Mouse (Mus musculus) left cerebral cortex, postnatal 25 days (tissue): ENCODE data around the gene Dcp1a. TPM values are rescaled to one million over a fixed set of nuclear protein-coding genes. Genes with fewer than 3 reads are reported as not detected.

Experiments
- DNase-seq, 2 experiments: peaks; one replicate each; pipeline ENCODE4 v3.0.0; 2022; ENCODE audit warnings: low spot score in 2 of 2, mixed read lengths in 1 of 2
- intact Hi-C: fragments of 180-260 bp; cut with DNase I; formaldehyde crosslinking; loops from one replicate; pipeline ENCODE4 v1.15.1; 2025
- total RNA-seq, 2 experiments: library from RNA; stranded (reverse); gene quantifications; 2 replicates each; pipeline ENCODE4 v1.2.3; 2021

The Dcp1a gene
- total RNA-seq: 10 to 100 TPM; 19.5 to 21.5 TPM

- intact Hi-C loops: no loop called here
- peak; percentile 96 to 99 for DNase-seq
These were observed at the start of gene Dcp1a for GRCm38 (mm10) chr14:30479361-30479948. TSS of gene Dcp1a (plus strand) at chr14:30479535.

GRCm38 (mm10) chr14:30429606-30430005 is 49.7 kb upstream of the Dcp1a start:
- intact Hi-C loops: no loop called here
- no peak for DNase-seq

- DNase-seq: no peak
- intact Hi-C loops: no loop called here
These were observed 49.3 kb upstream of the Dcp1a start for GRCm38 (mm10) chr14:30430026-30430425.

GRCm38 (mm10) chr14:30430446-30430845 is 48.9 kb upstream of the Dcp1a start:
- intact Hi-C loops: no loop called here

GRCm38 (mm10) chr14:30435316-30435715 is 44.0 kb upstream of the Dcp1a start:
- intact Hi-C loops: no loop called here
- DNase-seq: no peak

More at GRCm38 (mm10) chr14:30430446-30430845, 48.9 kb upstream of the Dcp1a start:
- no peak for DNase-seq

- DNase-seq: no peak
- intact Hi-C loops: no loop called here
These were observed 39.4 kb upstream of the Dcp1a start for GRCm38 (mm10) chr14:30439915-30440314.

GRCm38 (mm10) chr14:30455801-30456595 is 23.3 kb upstream of the Dcp1a start:
- intact Hi-C loops: loop anchor here (2.0 to 5.0 kb wide), 3 partner anchors 89 to 174 kb away; no protein-coding TSS in a partner anchor
- no peak for DNase-seq

GRCm38 (mm10) chr14:30457436-30457835 is 21.9 kb upstream of the Dcp1a start:
- intact Hi-C loops: loop anchor here (1.0 to 5.0 kb wide), 4 partner anchors 90 to 332 kb away; no protein-coding TSS in a partner anchor
- DNase-seq: peak; percentile 49 to 87

- peak; percentile 36 to 83 for DNase-seq
- intact Hi-C loops: loop anchor here (1.0 to 5.0 kb wide), 4 partner anchors 91 to 333 kb away; no protein-coding TSS in a partner anchor
These were observed 21.4 kb upstream of the Dcp1a start for GRCm38 (mm10) chr14:30457897-30458296.

- intact Hi-C loops: loop anchor here (5.0 kb wide), 2 partner anchors 92 to 177 kb away; no protein-coding TSS in a partner anchor
- no peak for DNase-seq
These were observed 20.5 kb upstream of the Dcp1a start for GRCm38 (mm10) chr14:30458820-30459219.

GRCm38 (mm10) chr14:30459891-30460523 is 19.3 kb upstream of the Dcp1a start:
- intact Hi-C loops: loop anchor here (1.0 to 5.0 kb wide), 3 partner anchors 93 to 323 kb away; no protein-coding TSS in a partner anchor

GRCm38 (mm10) chr14:30463312-30463711 is 16.0 kb upstream of the Dcp1a start:
- intact Hi-C loops: no loop called here
- peak in 1 of 2 experiments; percentile 35 for DNase-seq

More at GRCm38 (mm10) chr14:30459891-30460523, 19.3 kb upstream of the Dcp1a start:
- DNase-seq: peak; percentile 85 to 91

- intact Hi-C loops: no loop called here
- no peak for DNase-seq
These were observed 5.7 kb upstream of the Dcp1a start for GRCm38 (mm10) chr14:30473605-30474004.

GRCm38 (mm10) chr14:30474416-30474815 is 4.9 kb upstream of the Dcp1a start:
- no peak for DNase-seq
- intact Hi-C loops: no loop called here

- DNase-seq: no peak
- intact Hi-C loops: no loop called here
These were observed 12.0 kb downstream of the Dcp1a start, which contains the start of gene Cacna1d for GRCm38 (mm10) chr14:30491342-30491741. TSS of gene Cacna1d (minus strand) at chr14:30491455.

- intact Hi-C loops: no loop called here
- no peak for DNase-seq
These were observed 13.9 kb downstream of the Dcp1a start for GRCm38 (mm10) chr14:30493276-30493675.

- DNase-seq: no peak
- intact Hi-C loops: no loop called here
These were observed 15.7 kb downstream of the Dcp1a start for GRCm38 (mm10) chr14:30494998-30495397.

- intact Hi-C loops: no loop called here
- DNase-seq: no peak
These were observed 18.9 kb downstream of the Dcp1a start for GRCm38 (mm10) chr14:30498202-30498601.

GRCm38 (mm10) chr14:30504990-30505389 is 25.7 kb downstream of the Dcp1a start:
- DNase-seq: peak in 1 of 2 experiments; percentile 64
- intact Hi-C loops: no loop called here

- intact Hi-C loops: loop anchor here (10.0 kb wide), 1 partner anchor 525 kb away; no protein-coding TSS in a partner anchor
- no peak for DNase-seq
These were observed 31.0 kb downstream of the Dcp1a start for GRCm38 (mm10) chr14:30510214-30510763.
